Mouse (Mus musculus) ZHBTc4 (cell line): ENCODE measurements around the gene Olfr1257.

Experiments used
- DNase-seq: peaks from one replicate; pipeline ENCODE4 v3.0.0-alpha.2; 2011; ENCODE audit warnings: low read depth, low spot score

Olfr1257 gene

DNA sequence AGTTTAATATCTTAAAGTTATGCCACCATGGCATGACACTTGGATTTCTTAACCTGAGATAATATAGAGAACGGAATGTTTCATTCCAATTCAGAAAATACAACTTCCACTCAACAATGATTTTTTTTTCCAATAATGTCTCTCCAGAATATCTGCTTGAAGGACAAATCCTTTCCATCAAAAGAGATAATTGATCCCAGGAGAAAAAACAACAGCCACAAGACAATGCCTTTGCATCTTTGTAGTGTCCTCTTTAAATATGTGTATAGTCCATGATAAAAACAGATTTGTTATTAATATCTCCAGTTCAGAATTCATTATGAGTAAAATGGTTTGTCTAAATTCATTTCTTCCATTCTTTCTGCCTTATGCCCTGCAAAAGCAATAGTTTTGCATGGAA is at the start of gene Olfr1257:
TSS of gene Olfr1257 (plus strand) at position 301 of the 400 bp plus-strand sequence.
- no peak for DNase-seq

DNA sequence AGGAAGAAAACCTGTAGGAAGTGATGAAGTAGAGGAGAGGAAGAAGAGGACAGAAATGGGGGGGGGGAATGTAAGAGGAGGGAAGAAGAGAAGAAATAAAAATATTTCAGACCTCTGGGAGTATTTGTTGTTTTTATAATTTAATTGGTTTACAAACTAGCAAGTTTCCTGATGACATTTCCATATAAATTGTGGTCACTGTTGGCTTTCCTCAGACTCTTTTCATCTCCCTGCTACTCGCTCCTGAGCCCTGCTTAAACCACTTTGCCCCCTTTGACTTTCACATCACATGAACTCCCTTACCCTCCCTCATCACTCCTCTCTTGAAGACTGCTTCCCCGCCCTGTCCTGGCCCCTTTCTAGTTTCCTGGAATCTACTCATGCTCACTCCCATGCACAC is 36.8 kb upstream of the Olfr1257 start, which contains the start of gene Olfr1256:
TSS of gene Olfr1256 (minus strand) at position 101 of the 400 bp plus-strand sequence.
- no peak for DNase-seq

DNA sequence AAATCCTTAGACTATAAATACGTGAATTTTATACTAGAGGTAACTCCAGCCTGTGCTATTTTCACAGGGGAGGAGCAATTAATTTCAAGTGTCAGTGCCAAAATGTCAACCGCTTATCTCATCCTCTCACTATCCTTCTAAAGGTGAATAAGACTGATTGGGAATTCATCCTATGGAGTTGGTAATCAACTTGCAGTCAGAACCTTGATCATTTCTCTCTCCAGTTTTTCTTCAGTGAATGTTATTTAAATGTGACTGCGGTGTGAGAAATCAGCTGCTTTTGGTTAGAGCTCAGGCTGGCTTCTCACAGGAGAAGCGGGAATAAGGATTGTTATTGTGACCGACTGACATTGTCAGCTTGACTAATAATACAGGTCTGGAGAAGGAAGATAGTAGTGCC is 30.1 kb upstream of the Olfr1257 start, which contains the start of gene Olfr48:
TSS of gene Olfr48 (minus strand) at position 101 of the 400 bp plus-strand sequence.
- no peak for DNase-seq

DNA sequence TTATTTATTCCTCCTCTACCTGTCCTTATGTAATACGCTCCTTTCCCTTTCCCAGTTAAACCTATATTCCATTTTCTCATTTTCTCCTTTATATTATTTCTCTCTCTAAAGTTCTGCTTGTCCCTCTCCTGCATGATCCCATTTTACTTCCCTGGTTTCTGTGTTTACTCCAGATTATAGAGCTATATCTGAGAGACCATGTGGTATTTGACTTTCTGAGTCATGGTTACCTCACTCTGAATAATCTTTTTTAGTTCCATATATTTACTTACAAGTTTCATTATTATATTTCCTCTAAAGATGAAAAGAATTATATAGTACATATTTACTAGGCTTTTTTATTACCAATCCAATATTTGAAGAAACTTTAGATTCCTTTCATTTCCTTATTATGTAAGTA is 29.0 kb upstream of the Olfr1257 start:
- DNase-seq = no peak

DNA sequence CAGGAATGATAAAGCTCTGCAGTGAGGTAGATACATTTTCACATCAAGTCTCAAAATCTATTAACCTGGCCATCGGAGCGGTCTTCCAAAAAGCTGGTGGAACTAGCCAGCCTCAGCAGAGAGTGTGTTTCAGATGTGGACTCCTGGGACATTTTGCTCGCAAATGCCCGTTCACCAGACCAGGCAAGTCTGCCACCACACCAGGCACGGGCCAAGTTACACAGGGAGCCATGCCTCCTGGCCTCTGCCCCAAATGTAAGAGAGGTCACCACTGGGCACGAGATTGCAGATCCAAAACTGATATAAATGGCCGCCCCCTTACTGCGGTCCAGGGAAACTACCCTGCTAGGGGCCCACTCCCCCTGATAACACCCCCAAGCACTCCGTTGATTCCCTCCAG is 34.4 kb downstream of the Olfr1257 start:
- peak; percentile 30 for DNase-seq

DNA sequence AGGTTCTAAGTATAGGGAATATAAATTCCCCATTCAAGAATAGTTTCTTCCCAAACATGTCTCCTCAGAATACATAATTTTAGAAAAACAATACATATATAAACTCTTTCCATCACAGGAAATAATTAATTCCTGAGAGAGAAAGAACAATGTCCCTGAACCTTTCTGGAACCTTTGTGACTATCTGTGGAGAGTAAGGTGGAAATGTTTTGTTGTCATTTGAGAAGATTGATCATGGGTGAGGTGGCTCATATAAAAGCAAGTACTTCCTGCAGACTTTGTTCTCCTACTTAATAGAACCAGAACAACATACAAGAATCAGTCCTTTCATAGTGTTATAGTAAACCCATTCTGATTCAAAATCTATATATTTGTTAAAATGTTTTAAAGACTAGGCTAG is 48.8 kb downstream of the Olfr1257 start, which contains the start of gene Olfr1258:
TSS of gene Olfr1258 (plus strand) at position 301 of the 400 bp plus-strand sequence.
- DNase-seq = no peak
